Mouse (Mus musculus) spleen, embryonic (tissue): ENCODE measurements around the gene Pltp.

ENCODE experiments used
- CTCF ChIA-PET: fragments of 350-600 bp; sonication (Branson Sonifier 250); formaldehyde crosslinking; loops from one replicate; lab custom pipeline; 2022; lab: Charles Lee

Gene Pltp

GRCm38 (mm10) chr2:164857101-164857821, at the start of gene Pltp:
Gene Pltp (minus strand): TSS chr2:164857711.
- CTCF ChIA-PET = interaction anchor here (1.2 kb wide), 1 partner anchor 10 kb away, joined by 4 read pairs; no protein-coding TSS in a partner anchor

GRCm38 (mm10) chr2:164906071-164906470, 48.6 kb upstream of the Pltp start:
- CTCF ChIA-PET = interaction anchor here (0.6 kb wide), 1 partner anchor 117 kb away, joined by 3 read pairs; no protein-coding TSS in a partner anchor

- CTCF ChIA-PET = no interaction called here
Observed at GRCm38 (mm10) chr2:164903496-164903895, 46.0 kb upstream of the Pltp start.

- CTCF ChIA-PET = no interaction called here
Observed at GRCm38 (mm10) chr2:164901380-164901779, 43.9 kb upstream of the Pltp start.

- CTCF ChIA-PET = interaction anchor here (0.6 kb wide), 1 partner anchor 131 kb away, joined by 4 read pairs; no protein-coding TSS in a partner anchor
Observed at GRCm38 (mm10) chr2:164899723-164900459, 42.4 kb upstream of the Pltp start.

DNA sequence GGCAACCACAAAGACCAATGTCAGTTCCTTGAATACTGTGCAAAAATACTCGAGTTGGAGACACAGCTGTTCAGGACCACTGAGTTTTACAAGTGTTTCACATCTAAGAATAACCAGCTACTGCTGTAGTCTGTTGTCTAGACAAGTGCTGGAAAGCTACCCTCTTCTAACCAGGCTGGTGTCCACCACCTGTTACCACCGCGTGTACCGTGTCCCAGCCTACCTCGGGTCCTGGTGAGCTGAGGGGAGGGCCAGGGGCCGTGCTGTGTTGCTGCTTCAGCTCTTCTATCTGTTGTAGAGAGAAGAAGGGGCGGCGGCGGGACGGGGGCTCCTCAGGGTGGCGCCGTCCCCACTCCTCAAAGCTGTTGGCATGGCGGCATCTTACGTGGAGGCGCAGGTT, 41.5 kb upstream of the Pltp start:
- CTCF ChIA-PET = no interaction called here

DNA sequence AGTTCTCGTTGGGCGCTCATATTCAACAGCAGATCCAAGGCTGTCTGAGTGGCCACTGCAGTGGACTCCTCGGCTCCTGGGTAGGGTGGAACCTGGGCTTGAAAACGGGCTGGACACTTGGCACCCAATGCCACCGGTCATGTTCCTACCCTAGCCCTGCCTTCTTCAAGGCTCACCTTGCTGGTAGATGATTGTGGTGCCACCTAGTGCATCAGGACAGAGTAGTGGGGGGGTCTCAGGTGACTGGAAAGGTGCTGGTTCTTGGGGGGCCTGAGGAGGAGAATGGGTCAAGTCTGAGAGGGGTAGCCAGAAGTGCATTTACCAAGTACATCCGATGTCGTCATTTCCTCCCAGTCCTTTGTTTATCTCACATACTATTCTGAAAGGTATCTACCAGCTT, 40.5 kb upstream of the Pltp start:
- CTCF ChIA-PET = no interaction called here

DNA sequence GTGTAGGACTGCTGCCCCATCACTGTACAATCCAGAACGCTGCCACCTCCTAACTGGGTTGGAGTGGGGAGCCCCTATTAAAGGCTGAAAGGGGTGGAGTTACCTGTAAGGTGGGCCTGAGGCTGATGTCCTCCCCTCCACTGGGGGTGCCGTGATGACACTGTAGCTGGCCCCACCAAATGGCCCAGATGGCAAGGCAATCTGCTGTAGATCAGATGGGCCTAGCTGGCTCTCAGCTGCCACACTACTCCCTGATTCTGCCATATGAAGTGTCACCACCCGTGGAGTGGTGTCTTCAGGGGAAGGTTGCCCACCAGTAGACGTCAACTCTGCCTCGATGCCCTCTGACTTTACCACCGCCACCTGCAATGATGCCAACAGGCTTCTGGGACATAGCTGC, 38.4 kb upstream of the Pltp start:
- CTCF ChIA-PET = no interaction called here

DNA sequence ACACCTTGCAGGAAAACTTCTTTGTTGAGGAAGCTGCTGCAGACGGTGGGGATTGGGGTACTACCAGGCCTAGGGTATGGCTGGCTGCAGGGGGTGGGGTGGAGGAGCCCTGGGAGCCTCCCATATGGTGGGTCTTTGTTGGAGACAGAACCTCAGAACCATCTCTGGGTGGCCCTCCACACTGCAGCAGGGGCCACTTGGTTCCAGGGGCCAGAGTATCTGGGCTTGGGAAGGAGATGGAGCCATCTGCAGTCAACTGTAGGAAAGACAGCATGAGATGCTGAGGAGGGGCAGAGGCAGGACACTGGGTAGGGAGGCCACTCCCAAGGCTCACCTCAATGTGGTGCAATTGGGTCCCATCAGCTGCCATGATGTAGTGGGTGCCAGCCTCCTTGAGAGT, 37.1 kb upstream of the Pltp start:
- CTCF ChIA-PET = interaction anchor here (0.6 to 0.7 kb wide), 4 partner anchors 23 to 760 kb away, joined by 3 to 10 read pairs (median 4); no protein-coding TSS in a partner anchor

- CTCF ChIA-PET = interaction anchor here (0.6 to 0.9 kb wide), 3 partner anchors 24 to 760 kb away, joined by 3 to 4 read pairs (median 4); no protein-coding TSS in a partner anchor
Observed at GRCm38 (mm10) chr2:164894048-164894447, 36.5 kb upstream of the Pltp start.

DNA sequence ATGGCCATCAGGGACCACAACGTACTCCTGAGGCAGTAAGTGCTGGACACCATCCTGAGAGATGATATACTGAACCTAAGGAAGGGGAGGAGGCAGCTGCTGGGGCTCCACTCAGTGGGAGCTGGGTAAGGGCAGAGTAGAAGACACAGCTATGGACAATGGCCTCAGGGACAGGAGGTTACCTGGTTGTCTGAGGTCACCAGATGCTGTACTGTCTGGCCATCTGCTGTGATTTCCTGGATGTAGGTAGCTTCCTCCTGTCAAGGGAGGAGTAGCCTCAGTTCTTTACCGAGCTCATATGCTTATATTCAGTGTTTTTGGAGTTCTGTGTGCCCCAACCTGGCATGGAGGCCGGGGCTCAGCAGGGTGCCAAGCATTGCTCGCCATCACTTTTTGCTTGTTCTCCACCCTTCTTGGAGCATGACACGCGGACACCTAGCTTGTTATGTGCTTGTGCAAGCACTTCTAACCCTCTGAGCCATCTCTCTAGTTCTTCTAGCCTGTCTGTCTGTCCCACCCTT, 35.2 kb upstream of the Pltp start:
- CTCF ChIA-PET = interaction anchor here (0.6 kb wide), 1 partner anchor 619 kb away, joined by 3 read pairs; no protein-coding TSS in a partner anchor

DNA sequence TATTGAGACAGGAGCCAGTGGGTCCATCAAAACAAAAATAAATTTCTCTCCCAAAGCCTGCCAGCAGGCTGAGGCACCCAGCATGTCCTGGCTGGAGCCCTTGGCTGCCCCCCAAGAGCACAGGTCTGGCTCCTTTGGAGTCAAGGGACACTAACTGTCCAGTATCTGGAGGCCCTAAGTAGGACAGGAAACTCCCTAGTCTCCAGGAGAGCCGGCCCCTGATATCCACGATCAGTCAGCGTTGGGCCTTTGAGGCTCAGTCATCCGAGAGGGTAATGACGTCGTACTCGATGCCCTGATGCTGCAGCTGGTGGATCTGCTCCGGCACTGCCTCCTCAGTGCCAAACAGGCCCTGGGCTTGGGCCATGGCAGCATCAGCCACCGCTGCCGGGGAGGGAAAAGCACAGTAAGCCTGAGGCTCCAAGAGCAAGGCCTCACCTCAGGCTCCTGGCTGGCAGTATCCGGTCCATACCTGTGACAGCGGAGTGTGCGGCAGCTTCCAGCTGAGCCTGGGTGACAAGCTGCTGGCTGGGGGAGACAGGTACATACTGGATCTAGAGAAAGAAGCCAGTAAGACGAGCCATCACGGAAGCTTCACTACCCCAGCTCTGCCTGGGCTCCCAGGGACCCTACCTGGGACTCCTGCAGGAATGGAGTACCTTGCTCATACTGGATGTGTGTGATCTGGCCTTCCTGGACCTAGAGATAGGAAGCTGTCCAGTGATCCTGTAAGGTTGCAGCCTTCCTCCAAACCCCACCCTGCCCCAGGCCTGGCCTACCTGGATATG, 34.6 kb upstream of the Pltp start:
- CTCF ChIA-PET = interaction anchor here (0.6 kb wide), 1 partner anchor 620 kb away, joined by 3 read pairs; no protein-coding TSS in a partner anchor

GRCm38 (mm10) chr2:164891056-164891834, 33.7 kb upstream of the Pltp start:
- CTCF ChIA-PET = no interaction called here

- CTCF ChIA-PET = no interaction called here
Observed at GRCm38 (mm10) chr2:164890411-164891049, 33.0 kb upstream of the Pltp start.

DNA sequence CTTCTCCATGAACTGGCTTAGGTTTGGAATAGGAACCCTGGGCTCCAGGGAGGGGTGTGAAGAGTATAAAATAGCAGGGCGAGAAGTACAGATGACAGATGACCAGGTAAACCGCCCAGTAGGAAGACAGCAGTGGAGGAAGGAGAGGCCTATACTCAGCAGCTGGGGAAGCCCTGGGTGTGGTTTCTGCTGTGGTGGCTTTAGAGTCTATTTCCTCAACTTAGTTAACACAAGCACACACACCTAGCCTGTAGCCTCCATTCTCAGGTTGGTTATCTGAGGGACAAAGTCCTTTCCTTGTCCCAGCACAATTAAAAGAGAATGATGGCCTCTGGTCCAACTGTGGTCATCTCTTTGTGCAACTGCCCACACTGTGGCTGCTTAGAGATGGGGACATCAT, 32.4 kb upstream of the Pltp start:
- CTCF ChIA-PET = no interaction called here

DNA sequence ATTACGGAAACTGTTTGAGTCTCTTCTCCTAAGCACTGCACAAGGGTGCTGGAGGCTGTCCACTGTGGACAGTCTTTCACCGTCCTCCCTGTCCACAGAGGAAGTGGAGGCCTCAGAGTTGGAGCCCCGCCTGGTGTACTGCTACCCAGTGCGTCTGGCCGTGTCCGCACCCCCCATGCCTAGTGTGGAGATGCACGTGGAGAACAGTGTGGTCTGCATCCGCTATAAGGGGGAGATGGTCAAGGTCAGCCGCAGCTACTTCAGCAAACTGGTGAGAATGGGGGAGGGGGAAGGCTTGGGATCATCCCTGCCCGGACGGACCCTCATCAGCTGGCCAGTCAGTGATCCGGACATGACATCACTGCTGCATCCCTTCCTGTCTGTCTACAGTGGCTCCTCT, 31.5 kb upstream of the Pltp start:
- CTCF ChIA-PET = no interaction called here

DNA sequence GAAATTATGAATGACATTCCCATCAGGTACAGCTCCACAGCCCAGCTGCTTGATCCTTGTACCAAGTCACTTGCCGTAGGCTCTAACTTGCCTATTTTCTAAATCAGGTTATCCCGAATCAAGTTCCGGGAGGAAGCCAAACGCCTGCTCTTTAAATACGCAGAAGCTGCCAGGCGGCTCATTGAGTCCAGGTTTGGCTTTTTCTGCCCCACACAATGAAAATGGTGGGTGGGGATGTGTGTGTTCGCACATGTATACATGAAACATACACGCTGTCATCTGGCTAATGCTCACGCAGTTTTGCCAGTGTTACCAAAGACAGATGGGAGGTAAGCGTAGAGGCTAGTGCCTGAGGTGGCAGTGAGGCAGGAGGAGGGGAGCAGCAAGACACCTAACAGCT, 29.1 kb upstream of the Pltp start:
- CTCF ChIA-PET = interaction anchor here (0.6 kb wide), 1 partner anchor 18 kb away, joined by 17 read pairs; no protein-coding TSS in a partner anchor

- CTCF ChIA-PET = no interaction called here
Observed at GRCm38 (mm10) chr2:164885788-164886187, 28.3 kb upstream of the Pltp start.

DNA sequence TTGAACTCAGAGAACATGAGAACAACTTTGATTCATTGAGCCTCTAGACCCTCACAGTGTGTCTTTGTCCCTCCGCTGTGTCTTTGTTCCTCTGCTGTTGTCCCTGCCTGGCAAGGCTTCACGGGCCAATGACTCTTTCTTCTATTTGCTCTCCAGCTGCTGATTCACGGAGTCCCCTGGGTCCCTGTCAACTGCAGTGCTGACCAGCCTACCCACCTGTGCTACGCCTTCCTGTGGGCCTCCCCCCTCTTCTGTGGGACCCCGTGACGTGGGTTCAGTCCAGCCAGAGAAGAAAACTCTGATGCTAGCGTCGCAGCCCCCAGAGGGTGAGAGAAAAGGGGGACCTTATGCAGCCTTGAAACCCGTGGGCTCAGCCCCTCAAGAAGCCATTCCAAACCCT, 25.1 kb upstream of the Pltp start:
- CTCF ChIA-PET = interaction anchor here (0.7 to 0.9 kb wide), 2 partner anchors 24 to 48 kb away, joined by 4 to 9 read pairs; no protein-coding TSS in a partner anchor
